Mouse (Mus musculus) natural killer cell, adult 2 months (primary cell): ENCODE results near the gene Rad9b.

Experiments
- DNase-seq, 2 experiments: peaks; one replicate each; pipeline ENCODE4 v3.0.0; 2022; ENCODE audit warnings: low spot score in 2 of 2

The Rad9b gene

DNA sequence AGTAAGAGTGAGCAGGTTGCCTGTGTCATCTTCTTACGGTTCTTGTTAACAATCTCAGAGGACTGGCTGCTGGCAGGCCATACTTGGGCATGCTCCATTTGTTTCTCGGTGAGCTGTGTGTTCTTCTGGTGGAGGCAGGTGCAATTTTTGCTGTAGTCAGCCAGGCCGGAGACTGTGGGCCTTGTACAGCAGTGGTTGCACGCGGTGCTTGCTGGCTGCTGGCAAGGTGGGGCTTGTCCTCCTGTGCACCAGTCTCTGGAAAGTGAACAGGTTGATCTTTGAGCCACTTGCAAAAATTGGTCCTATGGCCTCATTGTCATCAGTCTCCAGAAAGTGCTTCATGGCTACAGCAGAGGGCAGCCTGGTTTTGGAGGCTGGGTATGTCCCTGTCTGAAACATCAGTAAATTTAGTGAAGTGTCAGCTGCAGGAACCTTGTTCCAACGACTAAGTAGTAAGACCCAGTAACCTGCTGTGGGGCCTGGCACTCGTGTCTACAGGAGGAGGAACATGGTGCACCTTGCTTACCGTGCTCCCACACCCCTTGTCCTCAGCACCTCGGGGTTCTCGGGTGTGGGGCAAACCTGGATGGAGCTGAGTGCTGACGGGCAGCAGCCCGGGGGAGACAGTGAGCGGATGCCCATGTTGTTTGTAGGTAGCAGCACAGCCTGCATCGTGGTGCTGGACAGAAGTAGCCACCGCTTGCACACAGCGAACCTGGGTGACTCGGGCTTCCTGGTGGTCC lies 40.9 kb downstream of the Rad9b start:
- no peak for DNase-seq

DNA sequence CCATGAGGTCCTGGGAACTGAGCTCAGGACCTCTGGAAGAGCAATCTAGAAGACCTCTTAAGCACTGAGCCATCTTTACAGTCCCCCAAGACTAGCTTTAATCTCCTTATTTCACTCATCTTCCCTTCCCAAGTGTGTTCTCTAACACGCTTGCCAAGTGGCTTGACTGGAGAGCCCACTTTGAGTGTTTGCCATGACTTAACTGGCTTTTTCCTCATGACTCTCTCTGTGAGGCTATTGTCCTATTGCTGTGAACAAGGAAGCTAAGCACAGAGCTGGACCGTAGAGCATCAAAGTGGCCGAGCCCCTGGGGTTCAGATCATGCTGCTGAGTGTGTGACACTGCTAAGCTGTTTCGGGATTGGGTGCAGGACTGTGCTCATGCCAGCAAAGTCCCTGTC lies 41.7 kb downstream of the Rad9b start:
- DNase-seq: no peak

DNA sequence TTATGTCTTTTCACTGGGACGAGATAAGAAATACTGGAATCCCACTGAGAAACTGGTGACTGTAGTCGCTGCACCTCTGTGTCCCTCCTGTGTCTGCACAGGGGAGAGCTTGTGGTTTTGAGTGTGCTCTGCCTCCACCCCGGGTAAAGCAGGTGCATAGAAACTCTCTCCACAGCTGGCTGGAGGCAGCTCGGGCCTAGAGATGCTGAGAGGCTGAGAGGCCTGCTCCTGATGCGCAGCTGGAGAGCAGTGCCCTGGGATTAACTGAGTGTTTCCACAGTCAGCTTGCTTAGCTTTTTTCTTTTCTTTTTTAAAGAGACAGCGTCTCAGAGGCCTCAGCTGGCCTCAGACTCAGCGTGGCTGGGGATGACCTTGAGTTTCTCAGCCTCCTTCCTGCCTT lies 42.3 kb downstream of the Rad9b start:
- no peak for DNase-seq

- peak in 1 of 2 experiments; percentile 17 for DNase-seq
These were observed 43.3 kb downstream of the Rad9b start for GRCm38 (mm10) chr5:122310699-122311098.

DNA sequence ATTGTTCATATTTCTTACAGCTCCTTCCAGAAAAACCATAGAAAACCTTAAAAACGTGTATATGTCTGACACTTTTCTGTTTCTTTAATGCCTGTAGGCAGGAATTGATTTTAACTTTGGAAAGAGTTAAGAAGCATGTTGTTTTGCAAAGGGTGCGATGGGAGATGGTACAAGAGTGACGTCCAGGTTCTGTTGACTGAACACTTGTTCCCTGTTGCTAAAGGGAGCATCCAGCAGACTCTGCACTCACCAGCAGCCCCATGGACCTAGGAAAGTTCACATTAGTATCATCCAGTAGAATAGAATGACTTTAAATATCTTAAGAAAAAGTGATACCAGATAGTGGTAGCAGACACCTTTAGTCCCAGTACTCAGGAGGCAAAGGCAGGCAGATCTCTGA lies 47.5 kb downstream of the Rad9b start:
- DNase-seq: no peak

DNA sequence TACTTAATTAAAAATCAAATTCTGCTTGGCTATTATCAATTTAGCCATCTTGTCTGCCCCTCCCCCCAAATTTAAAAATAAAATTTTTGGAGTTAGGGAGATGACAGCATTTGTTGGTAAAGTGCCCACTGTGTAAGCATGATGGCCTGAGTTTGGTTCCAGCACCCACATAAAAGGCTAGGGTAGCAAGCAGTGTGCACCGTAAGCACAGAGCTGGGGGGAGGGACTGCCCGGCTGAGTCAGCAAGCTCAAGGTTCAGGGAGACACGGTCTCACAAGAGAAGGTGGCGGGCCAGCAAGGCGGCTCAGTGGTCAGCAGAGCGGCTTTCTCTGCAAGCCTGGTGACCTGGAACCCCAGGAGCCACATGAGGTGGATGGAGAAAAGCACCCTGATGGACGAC lies 48.6 kb downstream of the Rad9b start:
- DNase-seq: peak; percentile 35 to 49

- no peak for DNase-seq
These were observed 49.5 kb downstream of the Rad9b start for GRCm38 (mm10) chr5:122304541-122304940.

DNA sequence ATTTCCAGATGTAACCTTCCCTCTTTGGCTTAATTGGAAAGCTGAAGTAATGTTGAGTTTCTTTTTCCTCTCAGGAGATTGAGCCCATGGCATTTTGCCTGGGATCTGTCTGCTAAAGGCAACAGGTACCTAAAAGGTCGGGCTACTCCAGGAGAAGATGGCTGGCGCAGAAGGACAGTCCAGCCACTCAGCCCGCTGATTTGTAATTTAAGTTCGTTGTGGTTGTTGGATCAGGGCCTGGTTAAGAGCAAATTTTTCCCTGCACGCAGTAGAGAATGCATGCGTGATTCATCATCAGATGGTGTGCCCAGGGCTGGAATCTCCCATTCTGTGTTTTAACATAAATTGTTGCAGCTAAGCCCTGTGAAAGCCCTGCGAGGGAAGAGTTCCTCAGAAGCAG lies 50.1 kb downstream of the Rad9b start:
- DNase-seq: no peak

GRCm38 (mm10) chr5:122302810-122303745 lies 51.0 kb downstream of the Rad9b start:
- peak in 1 of 2 experiments; percentile 10 for DNase-seq

DNA sequence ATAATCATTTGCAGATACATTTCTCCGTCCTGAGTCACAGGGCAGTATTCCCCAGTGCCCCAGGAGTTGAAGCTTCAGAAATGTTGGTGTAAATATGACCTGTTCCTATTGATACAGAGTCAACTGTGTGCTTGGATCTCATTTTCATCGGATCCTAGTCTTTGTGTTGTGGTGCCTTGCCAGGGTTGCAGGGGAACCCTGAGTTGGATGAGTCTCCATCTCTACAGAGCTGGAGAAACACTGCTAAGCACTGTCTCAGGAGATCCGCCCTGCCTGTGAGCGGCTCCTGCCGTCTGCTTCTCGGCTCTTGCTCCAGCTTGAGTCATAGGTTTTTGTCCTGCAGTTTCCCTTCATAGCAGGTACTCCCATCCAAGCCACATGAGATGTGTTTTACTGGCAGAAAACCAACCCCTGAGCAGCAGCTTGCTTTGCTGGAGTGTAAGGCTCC lies 53.9 kb downstream of the Rad9b start:
- no peak for DNase-seq

GRCm38 (mm10) chr5:122295113-122295935 lies 58.7 kb downstream of the Rad9b start:
- no peak for DNase-seq

- no peak for DNase-seq
These were observed 59.8 kb downstream of the Rad9b start for GRCm38 (mm10) chr5:122294219-122294735.

- no peak for DNase-seq
These were observed 60.9 kb downstream of the Rad9b start for GRCm38 (mm10) chr5:122293131-122293530.

DNA sequence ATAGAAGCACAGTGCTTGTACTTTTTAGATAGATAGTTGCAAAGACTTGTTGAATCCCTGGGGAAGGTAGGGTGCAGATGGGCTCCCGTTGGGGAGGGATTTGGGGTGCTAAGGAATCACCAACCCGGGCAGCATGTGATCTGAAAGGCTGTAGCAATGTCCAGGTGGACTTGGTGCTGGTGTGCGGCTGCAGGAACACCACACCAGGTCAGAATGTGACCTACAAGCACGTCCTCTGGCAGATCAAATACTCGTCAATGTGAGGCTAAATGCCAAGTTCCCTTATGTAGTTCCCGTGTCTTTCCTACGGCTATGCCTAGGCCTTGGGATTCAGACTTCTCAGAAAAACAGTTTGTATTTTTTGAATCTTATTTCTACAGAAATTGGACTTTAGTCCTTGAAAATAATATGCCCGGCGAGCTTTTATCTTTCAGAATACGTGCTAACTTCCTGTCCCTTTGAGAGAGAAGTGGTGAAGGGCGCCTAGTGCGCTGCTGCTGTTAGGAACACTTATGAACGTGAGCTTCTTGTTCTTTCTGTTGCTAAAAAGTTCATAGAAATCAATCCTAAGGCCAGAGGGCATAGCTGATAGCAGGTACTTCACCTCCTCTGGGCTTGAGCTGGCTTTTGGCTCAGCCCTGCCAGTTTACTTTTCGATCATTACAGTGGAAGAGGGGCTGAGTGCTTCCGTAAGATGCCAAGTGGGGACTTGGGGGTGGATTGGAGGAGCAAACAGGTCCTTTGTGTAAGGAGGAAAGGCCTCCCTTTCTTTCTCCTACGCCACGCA lies 62.3 kb downstream of the Rad9b start:
- no peak for DNase-seq

- no peak for DNase-seq
These were observed 62.9 kb downstream of the Rad9b start for GRCm38 (mm10) chr5:122291149-122291548.

GRCm38 (mm10) chr5:122288147-122288811 lies 65.8 kb downstream of the Rad9b start:
- DNase-seq: no peak

DNA sequence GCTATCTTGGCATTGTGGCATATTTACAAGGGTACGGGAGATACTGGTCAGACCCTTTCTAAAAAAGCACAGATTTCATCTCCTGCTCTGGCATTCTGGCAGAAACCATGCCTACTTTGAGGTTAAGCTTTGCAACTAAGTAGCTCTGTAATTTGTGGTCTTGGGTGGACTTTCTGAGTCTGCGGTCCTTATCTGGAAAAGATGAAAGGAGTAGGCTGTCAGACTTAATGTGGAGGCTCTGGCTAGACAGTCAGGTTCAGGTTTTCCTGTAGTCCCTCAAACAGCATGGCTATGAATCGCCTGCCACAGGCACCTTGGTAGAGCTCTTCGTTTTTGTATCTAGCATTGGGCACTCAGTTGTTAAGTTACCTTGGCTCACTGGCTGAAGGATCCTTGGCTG lies 67.0 kb downstream of the Rad9b start:
- no peak for DNase-seq

DNA sequence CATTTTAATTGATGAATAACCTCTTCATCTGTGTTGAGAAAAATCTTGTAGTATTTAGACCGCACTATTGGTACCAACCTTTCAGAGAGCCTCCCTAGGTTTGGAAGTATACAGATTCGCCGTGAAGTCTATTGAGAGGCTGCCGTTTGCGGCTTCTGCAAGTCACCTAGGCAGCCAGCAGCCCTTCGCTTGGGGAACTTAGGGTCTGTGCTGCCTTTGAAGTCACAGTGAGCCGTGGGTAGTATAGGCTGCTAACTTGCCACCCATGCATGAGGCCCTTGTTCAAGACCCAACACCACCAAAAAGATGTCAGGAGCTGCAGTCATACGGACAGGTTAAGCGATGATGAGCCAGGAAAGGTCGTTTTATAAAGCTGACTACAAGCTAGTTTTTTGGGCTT lies 67.8 kb downstream of the Rad9b start:
- no peak for DNase-seq

DNA sequence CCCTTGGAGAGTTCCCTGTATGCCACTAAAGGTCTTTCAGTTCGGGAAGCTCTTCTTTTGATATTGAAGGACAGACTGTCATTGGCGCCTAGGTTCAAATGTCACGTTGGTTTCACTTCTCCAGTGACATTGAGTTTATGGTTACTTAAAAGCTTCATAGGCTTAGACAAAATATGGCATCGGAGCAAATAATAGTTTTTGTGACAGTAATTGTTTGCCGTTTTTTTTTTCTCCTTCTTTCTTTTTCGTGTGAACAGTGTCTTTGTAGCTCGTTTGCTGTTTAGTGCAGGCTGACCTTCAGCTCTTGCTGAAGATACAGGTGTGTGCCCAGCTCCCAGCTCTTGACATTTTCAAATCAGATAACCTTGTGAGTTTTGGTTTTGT lies 68.3 kb downstream of the Rad9b start:
- no peak for DNase-seq

DNA sequence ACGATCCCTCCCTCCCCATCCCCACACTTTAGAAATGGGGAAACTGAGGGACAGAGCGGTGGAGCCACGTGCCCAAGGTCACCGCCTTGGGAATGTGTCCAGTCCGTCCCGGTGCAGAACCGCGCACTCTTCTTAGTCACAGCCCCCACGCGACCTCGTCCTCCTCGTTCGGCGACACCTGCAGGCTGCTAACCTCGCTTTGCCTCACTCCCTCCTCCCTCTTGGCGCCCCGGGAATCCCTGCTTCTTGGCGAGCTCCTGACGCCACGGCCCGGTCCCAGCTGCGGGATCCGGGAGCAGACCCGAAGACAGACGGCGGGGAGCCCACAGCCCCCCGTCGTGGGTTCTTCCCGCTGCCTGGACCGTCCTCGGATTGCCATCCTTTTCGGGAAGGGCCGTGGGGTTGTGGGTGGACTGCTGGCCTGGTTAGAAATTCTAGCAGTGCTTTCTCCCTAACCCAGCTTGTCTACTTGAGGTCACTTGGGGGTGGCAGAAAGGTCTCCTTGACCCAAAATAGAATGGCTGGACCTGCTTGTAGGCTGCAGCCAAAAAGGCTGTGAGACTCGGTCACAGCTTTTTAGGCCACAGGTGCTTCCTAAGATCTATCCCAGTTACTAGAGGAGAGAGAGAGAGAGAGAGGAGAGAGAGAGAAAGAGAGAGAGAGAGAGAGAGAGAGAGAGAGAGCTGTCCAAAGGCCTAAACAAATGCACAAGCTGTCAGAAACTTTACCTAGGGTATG lies 68.8 kb downstream of the Rad9b start:
- no peak for DNase-seq
